Mouse (Mus musculus): ENCODE results near the gene Birc5. TPM values are rescaled to one million over a fixed set of nuclear protein-coding genes. Genes with fewer than 3 reads are reported as not detected.
A peak's percentile ranks its signal among the peaks of the same experiment; 100 is the strongest.

The Birc5 gene
- polyA plus RNA-seq, 1 experiment = 11.6 TPM

- Histone ChIP-seq H3K4me3 (ENCODE audit: extremely low read depth, insufficient read depth, insufficient read length) (no peak within 1 kb of the TSS), H3K27ac (ENCODE audit: insufficient read depth, low read length) (no peak within 1 kb of the TSS), H3K36me3 (ENCODE audit: control insufficient read depth, insufficient read depth, low read length) (no peaks in the 10 kb centered on the region), H3K27me3 (ENCODE audit: control insufficient read depth, insufficient read depth, low read length) (peaks cover 3% of the 10 kb centered on the region; the same call in 1 of the 2 replicates), H3K4me1 (ENCODE audit: control insufficient read depth, insufficient read depth, insufficient read length) (no peaks in the 10 kb centered on the region)
- WGBS = 5% methylated on average over 23 of the region's 23 CpGs
- TF ChIP-seq POLR2A (IDR thresholded peaks at IDR 0.05; ENCODE audit: low read depth, low read length) = no peak
- no peak for TF ChIP-seq CTCF (IDR thresholded peaks at IDR 0.05; ENCODE audit: extremely low read depth, insufficient read depth, insufficient read length, insufficient replicate concordance)
- no peak for DNase-seq (ENCODE audit: low read depth in 1 of 2, low spot score in 2 of 2)
These were observed 11.6 kb downstream of the Birc5 start, which contains the start of gene Tmem235 for GRCm38 (mm10) chr11:117860601-117861000. Tmem235 (plus strand) TSS chr11:117860752.

DNA sequence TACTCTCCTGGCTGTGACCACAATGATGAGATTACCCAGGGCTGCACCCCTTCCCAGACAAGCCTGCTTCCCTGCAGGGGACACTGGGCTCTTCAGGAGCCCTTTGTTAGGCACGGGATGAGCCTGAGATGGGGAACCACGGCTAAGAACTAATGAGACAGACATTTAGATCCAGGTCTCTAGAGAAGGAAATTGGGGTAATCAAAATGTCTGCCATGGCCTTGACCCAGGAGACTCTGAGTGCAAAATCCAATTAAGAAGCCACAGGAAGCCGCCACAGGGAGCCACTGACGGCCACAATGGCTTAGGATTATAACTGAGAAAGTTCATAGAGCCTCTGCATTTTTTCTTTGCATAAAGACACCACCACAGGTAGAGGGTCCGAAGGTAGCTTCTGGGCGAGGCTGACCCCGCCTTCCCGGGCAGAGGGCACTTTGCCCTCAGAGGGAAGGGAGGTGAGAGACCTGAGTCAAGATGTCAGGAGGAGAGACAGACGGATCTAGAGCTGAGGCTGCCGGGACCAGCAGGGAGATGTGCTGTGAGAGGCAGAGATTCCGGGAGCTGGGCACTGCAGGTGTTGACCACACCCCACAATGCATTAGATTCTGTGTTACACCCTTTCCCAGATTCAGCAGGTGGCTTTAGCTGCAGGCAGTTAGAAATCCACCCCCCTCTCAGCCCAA, 14.3 kb downstream of the Birc5 start:
- no peaks in the 10 kb centered on the region for H3K36me3 ChIP-seq (ENCODE audit: control insufficient read depth, insufficient read depth, low read length)
- H3K27ac ChIP-seq (ENCODE audit: insufficient read depth, low read length) = no peak overlapping the region
- H3K4me3 ChIP-seq (ENCODE audit: extremely low read depth, insufficient read depth, insufficient read length) = no peak overlapping the region
- no peaks in the 10 kb centered on the region for H3K4me1 ChIP-seq (ENCODE audit: control insufficient read depth, insufficient read depth, insufficient read length)
- WGBS = 83% methylated on average over 11 of the region's 11 CpGs
- H3K27me3 ChIP-seq (ENCODE audit: control insufficient read depth, insufficient read depth, low read length) = peaks cover 3% of the 10 kb centered on the region; the same call in 1 of the 2 replicates
- TF ChIP-seq CTCF (IDR thresholded peaks at IDR 0.05; ENCODE audit: extremely low read depth, insufficient read depth, insufficient read length, insufficient replicate concordance) (no peak), POLR2A (IDR thresholded peaks at IDR 0.05; ENCODE audit: low read depth, low read length) (no peak)
- no peak for DNase-seq (ENCODE audit: low read depth in 1 of 2, low spot score in 2 of 2)

GRCm38 (mm10) chr11:117864805-117865204, 15.8 kb downstream of the Birc5 start:
- peaks cover 3% of the 10 kb centered on the region; the same call in 1 of the 2 replicates for H3K27me3 ChIP-seq (ENCODE audit: control insufficient read depth, insufficient read depth, low read length)
- no peak overlapping the region for H3K4me3 ChIP-seq (ENCODE audit: extremely low read depth, insufficient read depth, insufficient read length)
- WGBS = 33% methylated on average over 2 of the region's 2 CpGs
- TF ChIP-seq POLR2A (IDR thresholded peaks at IDR 0.05; ENCODE audit: low read depth, low read length) = no peak
- TF ChIP-seq CTCF (IDR thresholded peaks at IDR 0.05; ENCODE audit: extremely low read depth, insufficient read depth, insufficient read length, insufficient replicate concordance) = no peak
- no peak for DNase-seq (ENCODE audit: low read depth in 1 of 2, low spot score in 2 of 2)
- H3K27ac ChIP-seq (ENCODE audit: insufficient read depth, low read length) = no peak overlapping the region
- no peaks in the 10 kb centered on the region for H3K4me1 ChIP-seq (ENCODE audit: control insufficient read depth, insufficient read depth, insufficient read length)
- no peaks in the 10 kb centered on the region for H3K36me3 ChIP-seq (ENCODE audit: control insufficient read depth, insufficient read depth, low read length)

GRCm38 (mm10) chr11:117865988-117866387, 16.9 kb downstream of the Birc5 start:
- H3K27ac ChIP-seq (ENCODE audit: insufficient read depth, low read length) = no peak overlapping the region
- TF ChIP-seq CTCF (IDR thresholded peaks at IDR 0.05; ENCODE audit: extremely low read depth, insufficient read depth, insufficient read length, insufficient replicate concordance) (no peak), POLR2A (IDR thresholded peaks at IDR 0.05; ENCODE audit: low read depth, low read length) (no peak)
- DNase-seq (ENCODE audit: low read depth in 1 of 2, low spot score in 2 of 2) = no peak
- no peak overlapping the region for H3K4me3 ChIP-seq (ENCODE audit: extremely low read depth, insufficient read depth, insufficient read length)
- H3K36me3 ChIP-seq (ENCODE audit: control insufficient read depth, insufficient read depth, low read length) = no peaks in the 10 kb centered on the region
- WGBS = 72% methylated on average over 6 of the region's 6 CpGs
- H3K27me3 ChIP-seq (ENCODE audit: control insufficient read depth, insufficient read depth, low read length) = no peaks in the 10 kb centered on the region
- peaks cover 3% of the 10 kb centered on the region; the same call in 1 of the 2 replicates for H3K4me1 ChIP-seq (ENCODE audit: control insufficient read depth, insufficient read depth, insufficient read length)

GRCm38 (mm10) chr11:117870688-117871365, 21.8 kb downstream of the Birc5 start:
- peak; percentile 63 to 64 for DNase-seq (ENCODE audit: low read depth in 1 of 2, low spot score in 2 of 2)
- peak overlapping the region; percentile 92 for H3K27ac ChIP-seq (ENCODE audit: insufficient read depth, low read length)
- H3K4me1 ChIP-seq (ENCODE audit: control insufficient read depth, insufficient read depth, insufficient read length) = peaks cover 21% of the 10 kb centered on the region; the same call in 1 of the 2 replicates
- no peaks in the 10 kb centered on the region for H3K36me3 ChIP-seq (ENCODE audit: control insufficient read depth, insufficient read depth, low read length)
- TF ChIP-seq POLR2A (IDR thresholded peaks at IDR 0.05; ENCODE audit: low read depth, low read length) (no peak), CTCF (IDR thresholded peaks at IDR 0.05; ENCODE audit: extremely low read depth, insufficient read depth, insufficient read length, insufficient replicate concordance) (peak; percentile 96)
- no peak overlapping the region for H3K4me3 ChIP-seq (ENCODE audit: extremely low read depth, insufficient read depth, insufficient read length)
- no peaks in the 10 kb centered on the region for H3K27me3 ChIP-seq (ENCODE audit: control insufficient read depth, insufficient read depth, low read length)
- WGBS = 42% methylated on average over 12 of the region's 12 CpGs

- Histone ChIP-seq H3K4me1 (ENCODE audit: control insufficient read depth, insufficient read depth, insufficient read length) (peaks cover 21% of the 10 kb centered on the region; the same call in 1 of the 2 replicates), H3K27me3 (ENCODE audit: control insufficient read depth, insufficient read depth, low read length) (no peaks in the 10 kb centered on the region), H3K4me3 (ENCODE audit: extremely low read depth, insufficient read depth, insufficient read length) (no peak overlapping the region; the same call in 1 of the 2 replicates), H3K27ac (ENCODE audit: insufficient read depth, low read length) (peak overlapping the region; percentile 92), H3K36me3 (ENCODE audit: control insufficient read depth, insufficient read depth, low read length) (no peaks in the 10 kb centered on the region)
- 21% methylated on average over 5 of the region's 5 CpGs for WGBS
- no peak for DNase-seq (ENCODE audit: low read depth in 1 of 2, low spot score in 2 of 2)
- TF ChIP-seq CTCF (IDR thresholded peaks at IDR 0.05; ENCODE audit: extremely low read depth, insufficient read depth, insufficient read length, insufficient replicate concordance) (no peak), POLR2A (IDR thresholded peaks at IDR 0.05; ENCODE audit: low read depth, low read length) (no peak)
These were observed 22.3 kb downstream of the Birc5 start for GRCm38 (mm10) chr11:117871376-117871775.

Data from spleen, adult 2 months (tissue).